In genomic region chr1:73513822-73514221, GRCm38 (mm10) we compare ENCODE assay signal across 16 mouse cellular contexts.
DNase-seq lines count a peak whose midpoint lies in the region; ATAC-seq and TF ChIP-seq lines count a peak whose summit lies in the region.
"Had no signal": no experiment of that assay in that cellular context is flagged by ENCODE, and none has a peak within 500 bp of the region (broad histone marks: within the 10 kb centered on the region; RNA-seq: fewer than 3 reads in every experiment).

No protein-coding gene starts in this region.

- H3K4me3 ChIP-seq in forebrain, embryonic 14.5 days (ENCODE audit: low read depth, low read length): no peak overlapping the region
- no peak overlapping the region for H3K4me3 ChIP-seq in forebrain, embryonic 13.5 days
- H3K4me3 ChIP-seq in lung, embryonic 14.5 days (ENCODE audit: low read depth, low read length): no peak overlapping the region
- no peak overlapping the region for H3K4me3 ChIP-seq in limb, embryonic 14.5 days (replicated peaks; ENCODE audit: low read length)
- H3K4me3 ChIP-seq: heart, embryonic 12.5 days; layer of hippocampus, adult 2 months; liver, embryonic 12.5 days; midbrain, embryonic 10.5 days had no signal

- no peaks in the 10 kb centered on the region for H3K36me3 ChIP-seq in forebrain, embryonic 14.5 days (ENCODE audit: control insufficient read depth, insufficient read depth, low read length)
- no peaks in the 10 kb centered on the region for H3K36me3 ChIP-seq in forebrain, embryonic 13.5 days (ENCODE audit: poor library complexity, severe bottlenecking)
- no peaks in the 10 kb centered on the region for H3K36me3 ChIP-seq in lung, embryonic 14.5 days (ENCODE audit: insufficient read depth)
- H3K36me3 ChIP-seq in limb, embryonic 14.5 days (ENCODE audit: control insufficient read depth, insufficient read depth, low read length): no peaks in the 10 kb centered on the region
- H3K36me3 ChIP-seq: heart, embryonic 12.5 days; liver, embryonic 12.5 days; midbrain, embryonic 10.5 days had no signal

- H3K27ac ChIP-seq in forebrain, embryonic 14.5 days (ENCODE audit: low read depth, low read length): no peak overlapping the region
- no peak overlapping the region for H3K27ac ChIP-seq in forebrain, embryonic 13.5 days
- no peak overlapping the region for H3K27ac ChIP-seq in lung, embryonic 14.5 days (ENCODE audit: low read depth)
- 0 out of 2 replicates have a peak overlapping the region, but pooled peaks have one; percentile 0 for H3K27ac ChIP-seq in limb, embryonic 14.5 days (replicated peaks; ENCODE audit: low read depth, low read length)
- H3K27ac ChIP-seq: layer of hippocampus, adult 2 months; liver, embryonic 12.5 days; midbrain, embryonic 10.5 days had no signal

- no peak for TF ChIP-seq POLR2A in limb, embryonic 14.5 days (IDR thresholded peaks at IDR 0.05; ENCODE audit: borderline replicate concordance, extremely low read depth, insufficient read depth, insufficient read length)

- DNase-seq in forebrain, embryonic 14.5 days (ENCODE audit: low spot score): peak; percentile 2
- peak; percentile 22 for DNase-seq in lung, embryonic 14.5 days
- no peak for DNase-seq in lung, postnatal 36 days
- DNase-seq in kidney, adult 9 months: peak; percentile 77
- no peak for DNase-seq in limb, embryonic 14.5 days (ENCODE audit: low spot score)
- no peak for DNase-seq in urinary bladder, postnatal 4 days (ENCODE audit: low spot score in 2 of 2)
- DNase-seq: cerebellum, postnatal 14 days; gastrocnemius, postnatal 36 days; heart, postnatal 36 days; lung, postnatal 14 days had no signal

- H3K4me2 ChIP-seq in forebrain, embryonic 14.5 days (ENCODE audit: low read length): no peak overlapping the region
- no peak overlapping the region for H3K4me2 ChIP-seq in forebrain, embryonic 13.5 days
- H3K4me2 ChIP-seq in lung, embryonic 14.5 days: no peak overlapping the region
- H3K4me2 ChIP-seq in limb, embryonic 14.5 days (replicated peaks; ENCODE audit: low read depth, low read length, severe bottlenecking): no peak overlapping the region
- H3K4me2 ChIP-seq: heart, embryonic 12.5 days; liver, embryonic 12.5 days had no signal

- WGBS in forebrain, embryonic 14.5 days: 68% methylated on average over 5 of the region's 5 CpGs
- 54% methylated on average over 5 of the region's 5 CpGs for WGBS in forebrain, embryonic 13.5 days
- WGBS in lung, embryonic 14.5 days: 39% methylated on average over 5 of the region's 5 CpGs
- WGBS in limb, embryonic 14.5 days: 68% methylated on average over 5 of the region's 5 CpGs

- no peak for TF ChIP-seq CTCF in lung, embryonic 14.5 days (IDR thresholded peaks at IDR 0.05; ENCODE audit: low read depth)

- no peak for ATAC-seq in forebrain, embryonic 14.5 days
- ATAC-seq in forebrain, embryonic 13.5 days: no peak
- ATAC-seq in lung, embryonic 14.5 days (ENCODE audit: insufficient read depth): no peak
- no peak for ATAC-seq in limb, embryonic 14.5 days (ENCODE audit: low FRiP score, low read depth)
- ATAC-seq: inflammation-experienced regulatory T-cells, adult 6 months; liver, embryonic 12.5 days had no signal

- no peaks in the 10 kb centered on the region for H3K9me3 ChIP-seq in forebrain, embryonic 14.5 days (replicated peaks; ENCODE audit: control insufficient read depth, low read length)
- H3K9me3 ChIP-seq in forebrain, embryonic 13.5 days (replicated peaks): no peaks in the 10 kb centered on the region
- no peaks in the 10 kb centered on the region for H3K9me3 ChIP-seq in lung, embryonic 14.5 days (ENCODE audit: low read depth, low read length)
- no peaks in the 10 kb centered on the region for H3K9me3 ChIP-seq in limb, embryonic 14.5 days (ENCODE audit: control insufficient read depth, low read length)
- H3K9me3 ChIP-seq: heart, embryonic 12.5 days; midbrain, embryonic 10.5 days had no signal

- H3K4me1 ChIP-seq in forebrain, embryonic 14.5 days (ENCODE audit: control insufficient read depth, insufficient read depth, low read length): no peaks in the 10 kb centered on the region
- no peaks in the 10 kb centered on the region for H3K4me1 ChIP-seq in forebrain, embryonic 13.5 days
- H3K4me1 ChIP-seq in lung, embryonic 14.5 days (ENCODE audit: insufficient read depth): 0 out of 2 replicates have a peak, but pooled peaks cover 3% of the 10 kb centered on the region
- H3K4me1 ChIP-seq in limb, embryonic 14.5 days (ENCODE audit: control insufficient read depth, insufficient read depth, low read length): peaks cover 10% of the 10 kb centered on the region
- H3K4me1 ChIP-seq: heart, embryonic 12.5 days; liver, embryonic 12.5 days had no signal

- no peaks in the 10 kb centered on the region for H3K27me3 ChIP-seq in forebrain, embryonic 14.5 days (replicated peaks; ENCODE audit: control insufficient read depth, insufficient read depth, low read length)
- no peaks in the 10 kb centered on the region for H3K27me3 ChIP-seq in forebrain, embryonic 13.5 days
- no peaks in the 10 kb centered on the region for H3K27me3 ChIP-seq in lung, embryonic 14.5 days (ENCODE audit: insufficient read depth, low read length)
- no peaks in the 10 kb centered on the region for H3K27me3 ChIP-seq in limb, embryonic 14.5 days (ENCODE audit: control insufficient read depth, insufficient read depth, low read length)
- H3K27me3 ChIP-seq: heart, embryonic 12.5 days; liver, embryonic 12.5 days had no signal

- H3K9ac ChIP-seq in forebrain, embryonic 14.5 days (ENCODE audit: low read length): no peak overlapping the region
- H3K9ac ChIP-seq in forebrain, embryonic 13.5 days: no peak overlapping the region
- no peak overlapping the region for H3K9ac ChIP-seq in lung, embryonic 14.5 days
- H3K9ac ChIP-seq in limb, embryonic 14.5 days (ENCODE audit: low read depth, low read length, severe bottlenecking): no peak overlapping the region
- H3K9ac ChIP-seq: heart, embryonic 12.5 days; liver, embryonic 12.5 days had no signal

Comparison
In these comparisons a context has a peak if more than half of its experiments do, and no peak if none do; other contexts are left out.
1. DNase-seq: peak in forebrain, embryonic 14.5 days (single experiment), lung, embryonic 14.5 days (single experiment) and kidney, adult 9 months (single experiment); none in lung, postnatal 36 days (single experiment), limb, embryonic 14.5 days (single experiment) and urinary bladder, postnatal 4 days (0 of 2).